Mouse (Mus musculus): ENCODE measurements around the gene Adcy5.

- TF ChIP-seq CTCF (IDR thresholded peaks at IDR 0.05; ENCODE audit: control insufficient read depth, insufficient read depth, insufficient replicate concordance, low read depth, low read length) (no peak; the same call in none of the 2 replicates), POLR2A (IDR thresholded peaks at IDR 0.05; ENCODE audit: control insufficient read depth, low read depth, low read length) (no peak)
Observed at GRCm38 (mm10) chr16:35156306-35156695, 1.6 kb downstream of the Adcy5 start.
